Comparison of ENCODE assay signal across 9 mouse cellular contexts in the genomic region with DNA sequence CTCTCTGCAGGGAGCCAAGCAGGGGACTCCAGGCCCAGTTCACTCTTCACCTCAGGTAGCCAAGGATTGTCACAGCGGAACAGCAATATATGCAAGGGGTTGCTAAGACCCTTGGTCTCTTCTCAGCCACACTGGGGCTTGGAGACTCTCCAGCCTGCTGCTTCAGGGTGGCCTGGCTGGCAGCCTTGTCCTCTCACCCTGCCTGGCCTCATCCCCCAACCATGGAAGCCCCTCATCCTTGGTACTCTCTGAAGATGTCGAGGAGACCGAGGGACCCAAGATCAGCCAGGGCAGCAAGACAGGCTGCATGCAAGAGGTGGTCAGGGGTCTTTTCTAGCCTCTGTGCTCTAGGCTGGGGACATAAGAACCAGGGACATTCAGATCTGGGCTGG. TPM values are rescaled to one million over a fixed set of nuclear protein-coding genes. Genes with fewer than 3 reads are reported as not detected.
DNase-seq lines count a peak whose midpoint lies in the region; ATAC-seq and TF ChIP-seq lines count a peak whose summit lies in the region.
"Had no signal": no experiment of that assay in that cellular context is flagged by ENCODE, and none has a peak within 500 bp of the region (broad histone marks: within the 10 kb centered on the region; RNA-seq: fewer than 3 reads in every experiment).

No protein-coding gene starts in this region.

- peak overlapping the region; percentile 80 for H3K27ac ChIP-seq in heart, embryonic 14.5 days (replicated peaks in 1 of 2; ENCODE audit: control insufficient read depth in 1 of 2, insufficient read depth in 1 of 2, low read depth in 2 of 2, low read length in 2 of 2)
- H3K27ac ChIP-seq in forebrain, embryonic 14.5 days (ENCODE audit: low read depth, low read length) = no peak overlapping the region
- H3K27ac ChIP-seq in limb, embryonic 15.5 days = peak overlapping the region; percentile 98

- intact Hi-C loops in left cerebral cortex, postnatal 10 days (cut with DNase I) = loop anchor here (5.0 to 10.0 kb wide), 2 partner anchors 179 to 266 kb away; partner anchors contain the start of genes Mcm3ap and Ybey

- no peak for TF ChIP-seq CTCF in E14TG2a.4 (conservative IDR thresholded peaks at IDR 0.05; ENCODE audit: low read length)

- 28% methylated on average over 3 of the region's 3 CpGs for WGBS in heart, embryonic 14.5 days
- 34% methylated on average over 3 of the region's 3 CpGs for WGBS in forebrain, embryonic 14.5 days
- 20% methylated on average over 3 of the region's 3 CpGs for WGBS in limb, embryonic 15.5 days

- H3K9ac ChIP-seq in heart, embryonic 14.5 days (ENCODE audit: low read length) = peak overlapping the region; percentile 58
- peak overlapping the region; percentile 25; the same call in 1 of the 2 replicates for H3K9ac ChIP-seq in forebrain, embryonic 14.5 days (ENCODE audit: low read length)
- H3K9ac ChIP-seq in limb, embryonic 15.5 days = no peak overlapping the region

- no peak for DNase-seq in heart, adult 18-20 months
- no peak for DNase-seq in forebrain, embryonic 14.5 days (ENCODE audit: low spot score)
- no peak for DNase-seq in left cerebral cortex, postnatal 10 days (ENCODE audit: extremely low spot score in 1 of 2, low spot score in 2 of 2)
- no peak for DNase-seq in MN1 (ENCODE audit: low spot score)

- no peaks in the 10 kb centered on the region for H3K27me3 ChIP-seq in heart, embryonic 14.5 days (ENCODE audit: control insufficient read depth, insufficient read depth, low read length)
- peaks cover 28% of the 10 kb centered on the region for H3K27me3 ChIP-seq in E14TG2a.4 (ENCODE audit: insufficient read depth, low read length)
- H3K27me3 ChIP-seq in forebrain, embryonic 14.5 days (replicated peaks; ENCODE audit: control insufficient read depth, insufficient read depth, low read length) = no peaks in the 10 kb centered on the region
- H3K27me3 ChIP-seq in limb, embryonic 15.5 days = no peaks in the 10 kb centered on the region

- no peak for ATAC-seq in heart, embryonic 14.5 days (ENCODE audit: insufficient number of reproducible peaks, insufficient read depth, low FRiP score, low read depth)
- ATAC-seq in forebrain, embryonic 14.5 days = no peak
- ATAC-seq in limb, embryonic 15.5 days (ENCODE audit: insufficient number of reproducible peaks, low FRiP score, low TSS enrichment, low read depth) = 0 out of 2 replicates have a peak, but pooled peaks have one; percentile 1
- no peak for ATAC-seq in granulocyte monocyte progenitor cell, adult 5-6 weeks (replicated peaks; ENCODE audit: poor library complexity, severe bottlenecking)

- no peaks in the 10 kb centered on the region for H3K9me3 ChIP-seq in heart, embryonic 14.5 days (ENCODE audit: control insufficient read depth, low read length)
- no peaks in the 10 kb centered on the region for H3K9me3 ChIP-seq in E14TG2a.4 (ENCODE audit: low read length)
- no peaks in the 10 kb centered on the region for H3K9me3 ChIP-seq in forebrain, embryonic 14.5 days (replicated peaks; ENCODE audit: control insufficient read depth, low read length)
- no peaks in the 10 kb centered on the region for H3K9me3 ChIP-seq in limb, embryonic 15.5 days

- peak overlapping the region in 1 of 2 experiments; percentile 2; a peak in 1 of 4 replicates for H3K4me3 ChIP-seq in heart, embryonic 14.5 days (ENCODE audit: control insufficient read depth in 1 of 2, insufficient read depth in 1 of 2, low read depth in 1 of 2, low read length in 2 of 2)
- H3K4me3 ChIP-seq in E14TG2a.4 (replicated peaks; ENCODE audit: low read length) = peak overlapping the region; percentile 63
- H3K4me3 ChIP-seq in forebrain, embryonic 14.5 days (ENCODE audit: low read depth, low read length) = no peak overlapping the region
- peak overlapping the region; percentile 19 for H3K4me3 ChIP-seq in limb, embryonic 15.5 days
- H3K4me3 ChIP-seq: erythroblast, embryonic 14.5 days had no signal

- peak overlapping the region; percentile 55 for H3K4me2 ChIP-seq in heart, embryonic 14.5 days (ENCODE audit: low read length)
- peak overlapping the region; percentile 21; the same call in 1 of the 2 replicates for H3K4me2 ChIP-seq in forebrain, embryonic 14.5 days (ENCODE audit: low read length)
- H3K4me2 ChIP-seq in limb, embryonic 15.5 days = peak overlapping the region; percentile 45

- H3K36me3 ChIP-seq in heart, embryonic 14.5 days (ENCODE audit: control insufficient read depth, insufficient read depth, low read length) = no peaks in the 10 kb centered on the region
- no peaks in the 10 kb centered on the region for H3K36me3 ChIP-seq in E14TG2a.4 (ENCODE audit: insufficient read depth, low read length)
- no peaks in the 10 kb centered on the region for H3K36me3 ChIP-seq in forebrain, embryonic 14.5 days (ENCODE audit: control insufficient read depth, insufficient read depth, low read length)
- H3K36me3 ChIP-seq in limb, embryonic 15.5 days = no peaks in the 10 kb centered on the region

- peaks cover 26 to 32% of the 10 kb centered on the region in 2 experiments for H3K4me1 ChIP-seq in heart, embryonic 14.5 days (ENCODE audit: control insufficient read depth in 2 of 2, insufficient read depth in 2 of 2, low read length in 2 of 2)
- H3K4me1 ChIP-seq in E14TG2a.4 (replicated peaks; ENCODE audit: low read depth, low read length) = peaks cover 33% of the 10 kb centered on the region
- H3K4me1 ChIP-seq in forebrain, embryonic 14.5 days (ENCODE audit: control insufficient read depth, insufficient read depth, low read length) = 0 out of 2 replicates have a peak, but pooled peaks cover 3% of the 10 kb centered on the region
- H3K4me1 ChIP-seq in limb, embryonic 15.5 days = peaks cover 64% of the 10 kb centered on the region

RNA-seq across cellular contexts. Expression of gene Col6a1, which starts 7.7 kb away (rescaled TPM):
- polyA plus RNA-seq in heart, embryonic 14.5 days (2014; fragmentation: Nextera tagmentation; extraction: Ambion mirVana) = 58.9 and 59.7 TPM in 2 replicates
- total RNA-seq in heart, adult 18-20 months (2021) = 10 to 100 TPM; 35.5 to 35.8 TPM
- polyA plus RNA-seq in forebrain, embryonic 14.5 days (2014; fragmentation: Nextera tagmentation; extraction: Ambion mirVana) = 6.6 and 10.8 TPM in 2 replicates
- 441 and 563 TPM in 2 replicates for polyA plus RNA-seq in limb, embryonic 15.5 days (2015; fragmentation: Nextera tagmentation; extraction: Ambion mirVana)
- 10 to 100 TPM; 32.0 to 34.3 TPM for total RNA-seq in left cerebral cortex, postnatal 10 days (2021)
- not detected in 2 replicates for total RNA-seq in granulocyte monocyte progenitor cell, adult 5-6 weeks (2014; fragmentation: Nextera tagmentation)
- total RNA-seq in granulocyte monocyte progenitor cell, adult 5-6 weeks (2017) = not detected in 2 replicates
- polyA plus RNA-seq: erythroblast, embryonic 14.5 days had no signal

Comparison
In these comparisons a context has a peak if more than half of its experiments do, and no peak if none do; other contexts are left out.
1. RNA of gene Col6a1, which starts 7.7 kb away (total RNA-seq): 35.5 to 35.8 TPM in heart, adult 18-20 months and 32.0 to 34.3 TPM in left cerebral cortex, postnatal 10 days; not detected in granulocyte monocyte progenitor cell, adult 5-6 weeks; every median in the first group is over 10 times any median in the second.
2. Peak in every context shown above with its lines, with median percentiles within 50 percentile points of each other: H3K4me2 ChIP-seq.